Mouse (Mus musculus) cerebellum, adult 8-10 months (tissue): ENCODE results near the gene Dus3l.

Experiments used
- DNase-seq: peaks from one replicate; pipeline ENCODE4 v3.0.0; 2022

Gene Dus3l

DNA sequence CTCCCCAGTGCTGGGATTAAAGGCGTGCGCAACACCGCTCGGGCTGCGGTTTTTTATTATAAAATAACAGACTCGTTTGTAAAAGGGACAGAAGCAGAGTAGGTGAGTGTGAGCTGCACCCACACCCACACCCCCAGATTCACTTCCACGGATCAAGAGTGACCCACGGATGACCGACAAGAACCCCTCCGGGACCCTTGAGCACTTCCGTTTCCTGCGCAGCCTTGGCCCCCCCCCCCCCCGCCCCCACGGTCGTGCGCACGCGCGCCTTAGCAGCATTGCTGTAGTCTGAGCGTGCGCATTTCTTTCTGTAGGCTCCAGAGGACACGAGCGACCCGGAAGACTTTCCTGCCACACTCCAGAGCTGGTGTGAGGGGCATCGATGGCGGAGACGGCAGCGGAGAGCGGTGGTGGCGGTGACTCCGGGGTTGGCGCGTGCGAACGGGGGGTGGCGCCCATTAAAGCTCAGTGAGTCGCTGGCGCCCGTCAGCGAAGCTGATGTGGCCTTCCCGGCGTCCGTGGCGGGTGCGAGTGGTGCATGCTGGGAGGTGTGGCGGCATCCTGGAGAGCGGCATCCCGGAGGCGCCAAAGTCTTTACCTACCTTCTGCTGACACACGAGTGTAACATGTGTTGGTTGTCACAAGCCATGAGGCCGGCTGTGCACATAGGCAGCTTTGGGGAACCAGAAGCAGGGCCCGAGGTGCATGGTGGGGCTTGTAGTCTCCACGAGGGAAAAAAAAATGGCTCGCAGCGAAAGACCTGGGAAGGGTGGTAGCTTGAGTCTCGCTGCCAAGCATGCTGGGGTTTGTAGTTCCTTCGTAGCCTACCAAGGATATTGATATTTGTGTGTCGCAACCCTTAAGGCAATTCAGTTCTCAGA, at the start of gene Dus3l:
Gene Dus3l, plus strand, starts transcription at position 284 of the 881 bp plus-strand sequence.
- peak; percentile 94 for DNase-seq

DNA sequence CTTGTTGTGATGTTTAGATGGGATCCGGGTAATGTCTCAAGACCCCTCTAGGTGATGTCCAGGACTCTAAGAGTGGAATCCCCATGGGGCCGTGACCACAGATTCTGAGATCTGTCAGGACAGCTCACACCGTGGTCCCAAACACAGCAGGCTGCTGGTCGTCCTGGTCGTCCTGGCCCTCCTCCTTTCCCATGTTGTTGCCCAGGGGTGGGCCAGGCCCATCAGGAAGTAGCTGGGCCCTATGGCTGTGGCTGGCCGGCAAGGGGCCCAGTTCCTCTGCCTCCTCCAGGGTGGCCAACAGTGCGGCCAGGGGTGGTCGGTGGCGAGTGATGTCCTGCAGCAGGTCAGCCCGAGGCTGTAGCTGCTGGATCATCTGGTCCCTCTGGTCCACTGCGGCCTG, 49.2 kb upstream of the Dus3l start:
- peak; percentile 42 for DNase-seq

DNA sequence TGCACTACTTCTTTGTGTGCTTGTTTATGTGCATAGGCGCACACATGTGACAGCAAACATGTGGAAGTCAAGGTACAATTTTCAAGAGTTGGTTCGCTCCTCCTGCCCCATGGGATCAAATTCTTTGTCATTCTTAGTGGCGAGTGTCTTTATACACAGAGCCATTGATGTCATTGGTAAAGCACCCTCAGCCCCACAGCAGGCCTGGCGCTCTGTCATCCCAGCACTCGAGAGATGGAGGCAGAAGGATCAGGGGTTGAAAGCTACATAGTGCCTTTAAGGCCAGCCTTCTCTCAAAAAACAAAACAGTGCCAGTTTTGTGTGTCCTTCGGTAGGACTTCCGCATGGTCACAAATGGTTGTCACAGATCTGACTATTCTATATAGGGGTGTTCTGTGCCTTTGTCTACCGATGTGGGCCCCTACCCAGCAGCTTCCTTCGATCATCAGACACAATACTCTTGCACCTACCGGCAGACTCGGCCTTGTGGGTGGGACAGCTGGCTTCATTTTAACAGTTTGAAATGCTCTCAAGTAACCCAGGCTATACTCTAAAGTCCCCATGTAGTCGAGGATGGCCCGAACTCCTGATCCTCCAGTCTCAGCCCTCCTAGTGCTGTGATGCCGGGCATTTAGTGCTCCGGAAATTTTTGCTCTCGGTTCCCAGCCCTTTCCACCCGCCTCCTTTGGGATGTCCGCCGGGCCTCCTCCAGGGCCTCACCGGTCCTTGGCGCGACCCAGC, 48.5 kb upstream of the Dus3l start:
- DNase-seq, result no peak

DNA sequence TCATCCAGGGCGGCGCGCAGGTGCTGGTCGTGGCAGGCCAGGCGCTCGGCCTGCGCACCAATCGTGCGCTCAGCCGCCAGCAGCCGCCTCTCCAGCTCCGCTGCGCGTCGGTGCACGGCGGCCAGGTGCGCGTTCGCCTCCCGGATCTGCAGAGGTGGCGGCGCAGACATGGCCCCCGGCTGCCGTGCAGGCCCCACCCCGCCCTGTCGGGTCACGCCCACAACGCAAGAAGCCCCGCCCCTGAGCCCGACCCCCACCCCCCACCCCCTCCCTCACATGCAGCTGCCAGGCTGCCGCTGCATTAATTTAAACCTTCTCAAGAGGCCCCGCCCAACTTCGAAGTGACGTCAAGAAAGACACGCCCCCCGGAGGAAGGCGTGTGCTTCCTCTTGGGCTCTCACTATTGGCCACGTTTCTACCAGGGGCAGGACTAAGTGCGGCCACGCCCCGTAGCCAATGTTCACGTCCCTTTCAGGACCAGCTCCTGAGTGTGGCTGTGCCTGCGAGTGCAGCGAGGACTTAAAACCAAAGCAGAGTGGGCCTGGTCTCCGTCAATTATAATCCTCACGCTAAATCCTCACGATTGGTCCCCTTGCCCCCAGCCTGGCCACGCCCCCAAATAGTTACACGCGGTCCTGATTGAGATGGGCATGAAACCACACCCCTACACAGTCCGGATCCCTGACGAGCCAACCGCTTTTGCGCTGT, 47.7 kb upstream of the Dus3l start:
- peak; percentile 94 for DNase-seq

DNA sequence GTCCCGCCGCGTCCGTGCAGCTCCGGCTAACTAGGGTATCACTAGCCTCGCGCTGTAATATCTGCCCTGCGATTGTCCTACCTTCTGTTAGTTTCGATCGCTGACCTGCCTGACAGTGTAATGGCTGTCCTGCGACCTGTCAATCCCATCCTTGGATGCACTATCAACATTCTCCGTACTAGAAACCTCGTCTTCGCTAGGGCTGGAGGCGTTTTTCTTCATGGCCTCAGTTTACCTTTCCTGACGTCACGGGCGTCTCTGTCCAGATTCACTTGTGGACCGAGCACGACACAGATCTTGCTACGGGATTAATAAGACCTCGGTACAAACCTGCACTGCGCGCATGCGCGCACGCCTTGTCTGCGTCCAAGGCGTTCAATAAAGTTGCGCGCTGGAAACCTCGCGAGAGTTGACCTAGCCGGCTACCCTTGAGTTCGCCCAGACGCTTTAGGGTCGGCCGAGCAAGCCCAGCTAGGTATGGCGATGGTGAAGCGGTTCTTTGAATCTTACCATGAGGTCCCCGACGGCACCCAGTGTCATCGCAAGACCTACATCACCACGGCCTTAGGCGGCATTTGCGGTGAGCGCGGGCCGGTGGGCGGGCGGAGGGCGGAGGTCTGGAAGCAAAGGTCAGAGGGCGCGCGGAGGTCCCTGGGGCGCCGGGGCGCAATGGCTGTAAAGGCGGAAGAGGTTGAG, 47.0 kb upstream of the Dus3l start, which contains the start of the genes Ndufa11 and Vmac:
Gene Ndufa11, plus strand, starts transcription at position 405 of the 696 bp plus-strand sequence.
Gene Vmac, minus strand, starts transcription at position 660 of the 696 bp plus-strand sequence.
- peak; percentile 91 for DNase-seq

DNA sequence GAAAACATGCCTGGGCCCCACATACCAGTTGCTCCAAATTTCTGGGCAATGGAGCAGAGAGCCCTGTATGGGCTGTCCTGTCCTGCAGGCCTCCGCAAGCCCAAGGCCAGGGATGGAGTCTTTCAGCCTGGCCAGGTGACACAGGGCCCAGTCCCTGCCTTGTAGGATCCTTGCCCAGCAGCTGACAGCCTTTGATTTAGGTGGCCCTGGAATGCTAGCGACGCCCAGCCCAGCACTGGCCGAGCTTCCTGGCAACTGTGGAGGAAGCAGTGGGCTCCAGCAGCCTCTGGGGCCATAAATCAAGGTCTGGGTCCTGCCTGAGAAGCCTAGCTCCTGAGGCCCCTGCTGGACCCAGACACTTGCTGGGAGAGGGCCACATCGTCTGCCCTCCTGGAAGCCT, 42.1 kb upstream of the Dus3l start:
- no peak for DNase-seq

DNA sequence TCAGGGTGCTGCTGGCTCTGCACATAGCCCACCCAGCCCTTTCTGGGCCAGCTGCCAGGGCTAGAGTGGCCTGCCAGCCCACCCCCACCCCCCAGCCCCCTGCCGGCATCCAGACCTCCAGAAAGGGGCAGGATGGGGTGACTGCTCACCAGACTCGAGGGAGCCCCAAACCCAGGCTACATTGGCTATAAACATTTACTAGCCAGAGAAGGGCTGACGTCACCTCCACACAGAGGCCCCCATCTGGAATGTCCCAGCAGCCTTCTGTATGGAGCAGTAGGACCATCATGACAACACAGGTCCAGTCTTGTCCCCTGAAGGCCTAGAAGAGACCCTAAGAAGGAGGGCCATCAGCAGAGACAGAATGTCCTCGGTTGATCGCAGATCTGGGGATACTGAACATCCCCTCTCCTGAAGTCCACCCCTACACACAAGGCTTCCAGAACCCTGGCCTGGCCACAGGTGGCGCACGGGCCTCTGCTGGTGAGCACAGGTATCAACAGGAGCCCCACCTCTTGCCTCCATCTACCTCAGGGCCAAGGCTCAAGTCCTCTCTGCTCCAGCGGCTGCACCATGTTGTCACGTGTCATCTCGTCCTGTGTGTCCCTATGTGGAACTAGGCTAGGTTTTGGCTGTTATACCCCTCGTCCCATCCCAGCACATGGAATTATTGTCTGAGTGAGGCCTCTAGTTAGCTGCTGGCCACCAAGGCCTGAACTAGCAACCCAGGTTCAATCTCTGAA, 41.0 kb upstream of the Dus3l start:
- no peak for DNase-seq

DNA sequence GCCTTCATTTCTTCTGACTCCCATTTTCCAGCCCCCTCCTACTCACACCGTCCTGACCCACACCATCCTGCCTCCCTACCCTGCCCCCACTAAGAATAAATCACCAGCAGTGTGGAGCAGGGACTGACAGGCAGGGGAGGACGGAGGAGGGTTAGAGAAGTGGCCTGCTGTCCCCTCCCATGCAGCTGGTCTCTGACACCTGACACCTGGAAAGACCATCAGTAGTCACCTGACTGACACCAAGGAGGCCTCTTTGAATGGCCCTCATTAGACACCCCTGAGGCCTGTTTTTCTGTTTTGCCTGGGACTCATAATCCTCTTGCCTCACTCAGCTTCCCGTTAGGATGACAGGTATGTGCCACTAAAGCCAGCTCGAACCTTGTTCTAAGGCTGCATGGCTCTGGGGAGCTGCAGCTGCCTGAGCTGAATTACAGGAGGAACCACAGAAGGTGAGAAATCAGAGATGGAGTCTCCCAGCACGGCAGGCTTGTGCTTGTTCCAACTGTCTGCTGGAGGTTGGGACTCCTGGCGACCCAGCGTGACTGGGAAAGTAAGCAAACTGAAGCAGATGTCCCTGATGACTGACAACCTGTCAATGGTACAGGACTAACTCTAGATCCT, 37.4 kb upstream of the Dus3l start:
- no peak for DNase-seq

DNA sequence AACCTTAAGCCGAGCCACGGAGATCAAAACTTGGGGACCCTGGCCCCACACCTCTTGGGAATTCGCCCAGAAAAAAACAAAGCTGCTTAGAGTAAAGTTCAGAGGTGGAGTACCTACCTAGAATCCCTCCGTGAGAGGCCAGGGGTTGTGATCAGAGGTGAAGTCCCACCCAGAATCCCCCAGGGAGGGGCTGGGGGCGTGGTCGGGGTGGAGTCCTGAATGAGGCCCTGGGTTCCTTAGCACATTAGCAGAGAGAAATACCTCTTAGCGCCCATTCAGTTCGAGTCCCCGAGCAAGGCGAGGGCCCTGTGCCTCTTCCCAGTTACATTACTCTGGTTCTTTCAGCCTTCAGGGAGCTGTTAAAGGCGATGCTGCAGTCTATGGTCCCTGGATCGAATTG, 36.9 kb upstream of the Dus3l start:
- DNase-seq, result peak; percentile 12

DNA sequence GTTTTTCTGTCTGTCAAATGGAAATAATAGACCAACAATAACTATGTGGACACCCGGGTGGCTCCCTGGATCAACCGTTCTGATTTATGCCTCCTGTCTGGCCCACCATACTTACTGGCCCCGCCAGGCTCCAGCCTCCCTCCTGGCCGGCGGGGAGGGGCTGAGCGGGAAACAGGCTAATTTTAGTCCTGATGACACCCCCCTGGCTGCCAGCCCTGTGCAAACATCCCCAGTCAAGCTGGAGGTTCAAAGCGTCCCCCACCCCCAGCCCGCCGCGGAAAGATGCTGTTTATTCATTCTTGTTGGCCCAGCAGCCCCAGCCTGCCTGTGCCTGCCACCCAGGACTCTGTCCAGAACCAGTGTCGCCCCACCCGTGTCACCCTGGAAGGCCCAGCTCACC, 36.4 kb upstream of the Dus3l start:
- no peak for DNase-seq

DNA sequence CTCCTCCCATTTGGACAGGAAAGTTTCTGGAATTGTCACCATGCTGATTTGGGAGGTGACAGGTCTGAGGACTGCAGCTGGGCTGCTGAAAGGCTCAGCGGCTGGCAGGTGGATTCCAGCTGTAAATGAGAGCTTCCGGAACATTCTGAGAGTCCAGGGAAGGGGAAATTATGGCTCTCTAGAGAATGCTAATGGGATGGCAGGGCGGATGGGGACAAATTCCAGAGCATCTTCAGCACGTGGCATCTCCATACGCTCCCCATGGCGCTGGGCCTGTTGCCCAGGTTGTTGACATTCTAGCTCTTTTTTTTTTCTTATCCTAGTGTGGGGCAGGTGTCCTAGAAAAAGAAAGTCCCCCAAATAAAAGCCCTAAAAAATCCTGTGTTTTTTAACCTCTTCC, 35.4 kb upstream of the Dus3l start:
- DNase-seq, result peak; percentile 29

DNA sequence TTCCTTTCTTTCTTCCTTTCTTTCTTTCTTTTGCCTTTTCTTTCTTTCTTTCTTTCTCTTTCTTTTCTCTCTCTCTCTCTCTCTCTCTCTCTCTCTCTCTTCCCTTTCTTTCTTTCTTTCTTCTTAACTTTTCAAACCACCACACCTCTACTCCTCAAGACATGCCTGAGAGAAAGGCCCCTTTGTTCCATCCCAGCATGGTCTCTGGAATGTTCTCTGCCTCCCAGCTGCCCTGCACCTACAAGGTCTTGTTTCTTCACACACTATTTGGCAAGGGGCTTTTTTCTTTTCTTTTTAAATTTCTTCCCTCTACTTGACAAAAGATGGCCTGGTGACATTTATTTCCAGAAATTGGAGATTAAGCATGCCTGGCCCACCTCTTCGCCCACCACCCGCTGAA, 34.9 kb upstream of the Dus3l start:
- DNase-seq, result no peak

DNA sequence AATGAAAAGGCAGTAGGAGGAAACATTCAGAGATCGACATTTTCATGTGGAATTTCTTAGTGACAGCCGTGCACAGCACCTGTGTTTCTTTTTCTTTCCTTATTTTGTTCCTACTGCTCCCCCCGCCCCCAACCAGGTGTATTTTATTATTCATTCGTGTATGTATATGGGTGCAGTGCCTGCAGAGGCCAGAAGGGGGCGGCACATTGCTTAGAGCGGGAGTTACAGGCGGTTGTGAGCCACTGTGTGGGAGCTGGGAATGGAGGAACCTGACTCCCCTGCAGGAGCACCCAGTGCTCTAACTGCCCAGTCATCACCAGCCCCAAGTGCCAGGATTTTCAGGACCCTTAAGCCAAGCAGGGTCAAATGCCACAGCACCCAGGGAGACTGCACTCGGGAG, 28.0 kb upstream of the Dus3l start:
- DNase-seq, result no peak

DNA sequence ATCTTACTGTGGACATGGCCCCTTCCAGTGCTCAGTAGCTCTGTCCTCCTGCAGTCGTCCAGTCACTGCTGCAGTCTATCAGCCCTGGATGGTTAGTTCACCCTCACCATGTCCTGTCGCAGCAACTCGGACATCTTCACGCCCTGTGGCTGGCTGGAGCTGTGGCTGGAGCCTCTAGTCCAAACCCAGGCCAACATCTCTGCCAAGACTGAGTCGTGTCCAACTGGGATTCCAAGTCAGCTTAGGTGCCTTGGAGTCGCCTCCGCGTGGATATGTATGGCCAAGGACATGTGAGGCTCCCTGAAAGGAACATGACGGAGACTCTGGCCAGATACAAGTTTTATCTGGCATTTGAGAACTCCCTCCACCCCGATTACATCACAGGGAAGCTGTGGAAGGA, 26.3 kb upstream of the Dus3l start:
- DNase-seq, result no peak

DNA sequence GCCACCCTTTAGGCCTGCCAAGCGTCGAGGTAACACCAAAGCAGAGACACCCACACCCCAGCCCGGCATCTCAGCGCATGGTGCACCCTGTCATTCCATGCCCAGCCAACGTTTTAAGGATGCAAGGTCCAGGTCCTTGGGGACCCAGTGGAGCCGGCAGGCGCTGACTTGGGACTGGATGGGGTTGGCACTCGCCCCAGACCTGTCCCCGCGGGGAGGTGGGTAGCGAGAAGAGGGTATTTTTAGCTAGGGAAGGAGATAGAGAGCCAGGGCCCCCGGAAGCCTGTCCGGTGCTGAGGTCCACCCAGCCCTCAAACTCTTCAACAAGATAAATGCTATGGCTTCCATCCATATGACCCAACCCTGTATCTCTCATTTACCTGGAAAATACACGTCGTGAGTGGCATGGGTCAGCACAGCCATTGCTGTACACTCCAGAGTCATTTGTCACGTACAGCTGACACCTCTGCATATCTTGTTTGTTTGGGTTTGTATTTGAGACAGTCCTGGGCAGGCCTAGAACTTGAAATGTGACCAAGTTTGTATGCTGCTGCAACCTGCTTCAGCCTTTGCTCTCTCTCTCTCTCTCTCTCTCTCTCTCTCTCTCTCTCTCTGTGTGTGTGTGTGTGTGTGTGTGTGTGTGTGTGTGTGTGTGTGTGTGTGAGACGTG, 24.3 kb upstream of the Dus3l start:
- DNase-seq, result no peak

DNA sequence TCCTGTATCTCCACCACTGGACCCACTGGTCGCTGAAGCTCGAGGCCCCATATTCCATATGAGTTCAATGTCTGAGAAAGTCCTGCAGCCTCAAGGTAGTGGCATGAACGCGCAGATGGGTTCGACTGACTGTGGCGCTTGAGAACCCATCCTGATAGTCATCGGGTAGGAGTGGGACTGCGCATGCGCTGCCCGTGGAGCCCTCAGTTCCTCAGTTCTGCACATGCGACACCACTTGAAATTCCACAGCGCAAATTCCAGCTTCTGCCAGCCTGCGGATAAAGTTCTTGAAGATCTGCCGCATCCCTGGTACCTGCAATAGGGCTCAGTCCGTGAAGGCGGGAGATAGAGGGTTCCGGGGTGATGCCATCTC, 23.8 kb upstream of the Dus3l start:
- no peak for DNase-seq

DNA sequence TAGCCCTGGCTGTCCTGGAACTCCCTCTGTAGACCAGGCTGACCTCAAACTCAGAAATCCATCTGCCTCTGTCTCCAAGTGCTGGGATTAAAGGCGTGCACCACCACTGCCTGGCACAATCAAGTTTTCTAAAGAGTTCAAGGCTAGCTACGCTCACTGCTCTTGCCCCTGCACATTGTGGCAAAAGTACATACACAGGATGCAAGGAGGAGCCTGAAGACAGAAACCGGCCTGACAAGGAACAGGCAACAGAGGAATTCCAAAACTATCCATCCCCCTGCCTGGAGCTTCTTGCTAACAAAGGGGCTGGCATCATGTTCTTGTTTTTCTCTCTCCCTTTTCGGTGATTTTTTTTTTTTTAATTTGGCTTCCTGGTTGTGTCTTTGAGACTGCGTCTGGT, 20.4 kb upstream of the Dus3l start:
- no peak for DNase-seq

DNA sequence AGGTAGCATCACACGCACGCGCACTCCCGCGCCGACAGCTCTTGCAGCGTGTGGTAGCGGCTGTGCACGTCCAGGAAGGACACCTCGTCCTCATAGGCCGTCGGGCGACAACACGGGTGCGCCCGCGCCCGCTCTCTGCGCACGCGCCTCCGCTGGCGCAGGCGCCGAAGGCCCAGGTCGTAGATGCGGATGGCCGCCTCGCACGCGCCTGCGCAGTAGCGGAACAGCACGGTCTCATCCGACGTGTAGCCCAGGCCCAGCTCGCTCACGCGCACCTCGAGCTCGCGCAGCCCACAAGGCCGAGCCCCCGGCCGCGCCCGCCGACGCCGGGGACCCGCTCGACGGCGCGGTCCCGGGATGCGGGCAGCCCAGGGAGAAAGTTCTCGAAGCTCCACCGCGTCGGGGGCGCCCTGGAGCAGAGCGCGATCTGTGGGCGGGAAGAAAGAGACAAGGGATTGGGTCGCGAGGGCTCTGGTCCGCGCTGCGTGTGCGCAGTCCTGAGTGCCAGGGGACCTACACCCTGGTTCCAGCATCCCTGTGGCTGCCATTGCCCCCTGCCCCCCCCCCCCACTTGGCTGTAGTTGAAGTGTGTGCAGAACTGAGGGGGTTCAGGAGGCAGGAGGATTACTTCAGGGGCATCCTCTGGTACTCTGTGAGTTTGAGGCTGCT, 13.0 kb upstream of the Dus3l start:
- no peak for DNase-seq

DNA sequence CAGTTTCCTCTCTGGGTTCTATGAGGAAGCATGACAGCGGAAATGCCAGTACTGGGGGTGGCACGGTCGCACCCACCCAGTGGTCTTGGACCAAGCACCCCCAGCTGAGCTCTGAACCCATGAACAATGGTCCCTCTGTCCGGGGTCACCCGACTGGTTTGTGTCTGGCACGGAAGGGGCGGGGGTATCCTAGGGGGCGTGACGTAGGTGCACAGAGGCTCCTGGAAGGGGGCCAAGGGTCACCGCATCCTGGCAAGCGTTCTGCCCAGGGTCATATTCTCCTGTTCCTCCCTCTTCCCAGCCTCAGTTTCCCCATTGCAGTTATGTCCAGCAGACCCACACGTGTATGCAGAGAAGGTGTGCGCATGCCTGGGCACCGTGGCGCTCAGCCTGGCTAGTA, 11.1 kb upstream of the Dus3l start:
- DNase-seq, result no peak
